In genomic region chr11:118071227-118071912, GRCm38 (mm10) we compare ENCODE assay signal across 15 mouse cellular contexts. TPM values are rescaled to one million over a fixed set of nuclear protein-coding genes. Genes with fewer than 3 reads are reported as not detected.
DNase-seq lines count a peak whose midpoint lies in the region; ATAC-seq and TF ChIP-seq lines count a peak whose summit lies in the region.
"Had no signal": no experiment of that assay in that cellular context is flagged by ENCODE, and none has a peak within 500 bp of the region (broad histone marks: within the 10 kb centered on the region; RNA-seq: fewer than 3 reads in every experiment).

No protein-coding gene starts in this region.

- intact Hi-C loops in gastrocnemius, postnatal 36 days (cut with DNase I): no loop called here

- peaks cover 45% of the 10 kb centered on the region for H3K4me1 ChIP-seq in hindbrain, embryonic 10.5 days (replicated peaks)
- H3K4me1 ChIP-seq in hindbrain, embryonic 14.5 days (replicated peaks; ENCODE audit: control insufficient read depth, insufficient read depth, low read length): 0 out of 2 replicates have a peak, but pooled peaks cover 5% of the 10 kb centered on the region
- H3K4me1 ChIP-seq in lung, embryonic 14.5 days (ENCODE audit: insufficient read depth): peaks cover 20% of the 10 kb centered on the region
- peaks cover 4% of the 10 kb centered on the region for H3K4me1 ChIP-seq in lung, adult 2 months (ENCODE audit: control insufficient read depth, insufficient read depth, low read length)
- H3K4me1 ChIP-seq in embryonic facial prominence, embryonic 14.5 days (ENCODE audit: control insufficient read depth, insufficient read depth, low read length): peaks cover 23% of the 10 kb centered on the region

- H3K27me3 ChIP-seq in hindbrain, embryonic 10.5 days (ENCODE audit: insufficient read depth, poor library complexity, severe bottlenecking): 0 out of 2 replicates have a peak, but pooled peaks cover 6% of the 10 kb centered on the region
- H3K27me3 ChIP-seq in hindbrain, embryonic 14.5 days (ENCODE audit: control insufficient read depth, insufficient read depth, low read length): no peaks in the 10 kb centered on the region
- no peaks in the 10 kb centered on the region for H3K27me3 ChIP-seq in lung, embryonic 14.5 days (ENCODE audit: insufficient read depth, low read length)
- no peaks in the 10 kb centered on the region for H3K27me3 ChIP-seq in embryonic facial prominence, embryonic 14.5 days (replicated peaks; ENCODE audit: control insufficient read depth, insufficient read depth, low read length)
- H3K27me3 ChIP-seq: neural tube, embryonic 15.5 days had no signal

- H3K36me3 ChIP-seq in hindbrain, embryonic 10.5 days: no peaks in the 10 kb centered on the region
- no peaks in the 10 kb centered on the region for H3K36me3 ChIP-seq in hindbrain, embryonic 14.5 days (replicated peaks; ENCODE audit: control insufficient read depth, insufficient read depth)
- H3K36me3 ChIP-seq in lung, embryonic 14.5 days (ENCODE audit: insufficient read depth): no peaks in the 10 kb centered on the region
- H3K36me3 ChIP-seq in embryonic facial prominence, embryonic 14.5 days (ENCODE audit: control insufficient read depth, insufficient read depth, low read length): no peaks in the 10 kb centered on the region
- H3K36me3 ChIP-seq: heart, embryonic 15.5 days; neural tube, embryonic 15.5 days had no signal

- no peak overlapping the region for H3K4me3 ChIP-seq in hindbrain, embryonic 10.5 days
- H3K4me3 ChIP-seq in hindbrain, embryonic 14.5 days (replicated peaks; ENCODE audit: low read length): no peak overlapping the region
- H3K4me3 ChIP-seq in lung, embryonic 14.5 days (ENCODE audit: low read depth, low read length): no peak overlapping the region
- H3K4me3 ChIP-seq in lung, adult 2 months (replicated peaks; ENCODE audit: extremely low read depth, low read depth, low read length): no peak overlapping the region
- H3K4me3 ChIP-seq in embryonic facial prominence, embryonic 14.5 days (ENCODE audit: low read depth, low read length): no peak overlapping the region
- H3K4me3 ChIP-seq: heart, embryonic 15.5 days; neural tube, embryonic 15.5 days had no signal

- TF ChIP-seq POLR2A in lung, adult 2 months (IDR thresholded peaks at IDR 0.05; ENCODE audit: borderline replicate concordance, extremely low read depth, low read depth, low read length): no peak

- no peak overlapping the region for H3K9ac ChIP-seq in hindbrain, embryonic 14.5 days
- H3K9ac ChIP-seq in lung, embryonic 14.5 days: no peak overlapping the region
- 0 out of 2 replicates have a peak overlapping the region, but pooled peaks have one; percentile 8 for H3K9ac ChIP-seq in embryonic facial prominence, embryonic 14.5 days (ENCODE audit: low read depth, low read length)
- H3K9ac ChIP-seq: heart, embryonic 15.5 days; neural tube, embryonic 15.5 days had no signal

- 43% methylated on average over 11 of the region's 11 CpGs for WGBS in hindbrain, embryonic 10.5 days
- 40% methylated on average over 11 of the region's 11 CpGs for WGBS in hindbrain, embryonic 14.5 days
- 30% methylated on average over 11 of the region's 11 CpGs for WGBS in lung, embryonic 14.5 days
- 52% methylated on average over 11 of the region's 11 CpGs for WGBS in lung, adult 2 months
- WGBS in embryonic facial prominence, embryonic 14.5 days: 33% methylated on average over 10 of the region's 11 CpGs

- no peak for TF ChIP-seq CTCF in lung, embryonic 14.5 days (IDR thresholded peaks at IDR 0.05; ENCODE audit: low read depth)
- no peak for TF ChIP-seq CTCF in lung, adult 2 months (IDR thresholded peaks at IDR 0.05; ENCODE audit: insufficient read depth, low read length)

- H3K4me2 ChIP-seq in hindbrain, embryonic 14.5 days (replicated peaks): no peak overlapping the region
- H3K4me2 ChIP-seq in lung, embryonic 14.5 days: no peak overlapping the region
- H3K4me2 ChIP-seq in embryonic facial prominence, embryonic 14.5 days (ENCODE audit: low read depth, low read length): no peak overlapping the region
- H3K4me2 ChIP-seq: heart, embryonic 15.5 days; neural tube, embryonic 15.5 days had no signal

- peak overlapping the region; percentile 29; the same call in 1 of the 2 replicates for H3K27ac ChIP-seq in hindbrain, embryonic 10.5 days
- no peak overlapping the region for H3K27ac ChIP-seq in hindbrain, embryonic 14.5 days
- H3K27ac ChIP-seq in lung, embryonic 14.5 days (ENCODE audit: low read depth): peak overlapping the region; percentile 73
- H3K27ac ChIP-seq in embryonic facial prominence, embryonic 14.5 days (replicated peaks; ENCODE audit: low read depth, low read length): no peak overlapping the region
- H3K27ac ChIP-seq: heart, embryonic 15.5 days; hindbrain, postnatal 0 days; neural tube, embryonic 15.5 days had no signal

- DNase-seq in hindbrain, embryonic 10.5 days (ENCODE audit: low spot score): no peak
- DNase-seq in hindbrain, embryonic 14.5 days (ENCODE audit: low spot score): no peak
- DNase-seq in lung, embryonic 14.5 days: peak; percentile 88
- no peak for DNase-seq in lung, adult 2 months
- DNase-seq in embryonic facial prominence, embryonic 14.5 days (ENCODE audit: low spot score): peak; percentile 24
- DNase-seq in thymus, postnatal 10 days (ENCODE audit: low spot score in 2 of 2): peak; percentile 43 to 48
- no peak for DNase-seq in gastrocnemius, postnatal 36 days
- DNase-seq: adrenal gland, adult 8-10 months; cerebellum, adult 8-10 months; spleen, adult 18-20 months had no signal

- ATAC-seq in hindbrain, embryonic 14.5 days (ENCODE audit: low FRiP score): no peak
- ATAC-seq in lung, embryonic 14.5 days (ENCODE audit: insufficient read depth): peak; percentile 83
- ATAC-seq in embryonic facial prominence, embryonic 14.5 days (ENCODE audit: low read depth): no peak
- no peak for ATAC-seq in CD4-positive, CD25-positive, alpha-beta regulatory T cell, adult 4 months
- ATAC-seq: hindbrain, postnatal 0 days had no signal

- no peaks in the 10 kb centered on the region for H3K9me3 ChIP-seq in hindbrain, embryonic 10.5 days
- no peaks in the 10 kb centered on the region for H3K9me3 ChIP-seq in hindbrain, embryonic 14.5 days (ENCODE audit: control insufficient read depth, low read length)
- H3K9me3 ChIP-seq in lung, embryonic 14.5 days (ENCODE audit: low read depth, low read length): no peaks in the 10 kb centered on the region
- no peaks in the 10 kb centered on the region for H3K9me3 ChIP-seq in embryonic facial prominence, embryonic 14.5 days (ENCODE audit: control insufficient read depth, low read length)
- H3K9me3 ChIP-seq: heart, embryonic 15.5 days; neural tube, embryonic 15.5 days had no signal

RNA-seq across cellular contexts. Expression of gene Dnah17, which starts 59.1 kb away (rescaled TPM):
- 0.19 and 0.33 TPM in 2 replicates for polyA plus RNA-seq in hindbrain, embryonic 10.5 days (2016; fragmentation: Nextera tagmentation; extraction: Ambion mirVana)
- 0.15 and 0.21 TPM in 2 replicates for polyA plus RNA-seq in hindbrain, embryonic 14.5 days (2014; fragmentation: Nextera tagmentation; extraction: Ambion mirVana)
- 0.11 and 0.29 TPM in 2 replicates for polyA plus RNA-seq in lung, embryonic 14.5 days (2014; fragmentation: Nextera tagmentation; extraction: Ambion mirVana)
- polyA plus RNA-seq in lung, adult 2 months (2012; rRNA removed): 0.03 and 0.18 TPM in 2 replicates
- polyA plus RNA-seq in embryonic facial prominence, embryonic 14.5 days (2014; fragmentation: Nextera tagmentation; extraction: Ambion mirVana): 0.06 and 0.09 TPM in 2 replicates
- under 1 TPM; 0.10 to 0.22 TPM for total RNA-seq in gastrocnemius, postnatal 36 days (2021)
- polyA plus RNA-seq in CD4-positive, CD25-positive, alpha-beta regulatory T cell, adult 4 months (2017; shearing (Covaris generic)): under 1 TPM; 0.55 to 0.67 TPM
- total RNA-seq: hindbrain, postnatal 0 days; monocyte, adult 5-6 weeks had no signal

Comparison
In these comparisons a context has a peak if more than half of its experiments do, and no peak if none do; other contexts are left out.
1. DNase-seq: peak in lung, embryonic 14.5 days (single experiment), embryonic facial prominence, embryonic 14.5 days (single experiment) and thymus, postnatal 10 days (2 of 2); none in hindbrain, embryonic 10.5 days (single experiment), hindbrain, embryonic 14.5 days (single experiment), lung, adult 2 months (single experiment) and gastrocnemius, postnatal 36 days (0 of 2).
2. H3K27ac ChIP-seq: peak in hindbrain, embryonic 10.5 days (single experiment) and lung, embryonic 14.5 days (single experiment); none in hindbrain, embryonic 14.5 days (single experiment) and embryonic facial prominence, embryonic 14.5 days (single experiment).